Mouse (Mus musculus): ENCODE results near the gene Nfyb.

GRCm38 (mm10) chr10:82795071-82795731 lies 31.3 kb upstream of the Nfyb start:
- TF ChIP-seq POLR2A (IDR thresholded peaks at IDR 0.05; ENCODE audit: borderline replicate concordance, control insufficient read depth, low read depth, low read length) (no peak), CTCF (IDR thresholded peaks at IDR 0.05; ENCODE audit: control insufficient read depth, insufficient read depth, low read length) (peak; percentile 29; the same call in 1 of the 2 replicates)

Data from bone marrow, adult 2 months (tissue).